Mouse (Mus musculus) heart, postnatal 10 days (tissue): ENCODE results near the gene Rgs14. TPM values are rescaled to one million over a fixed set of nuclear protein-coding genes. Genes with fewer than 3 reads are reported as not detected.

Experiments
- DNase-seq, 2 experiments: peaks; one replicate each; pipeline ENCODE4 v3.0.0; 2021
- intact Hi-C: fragments of 180-260 bp; cut with DNase I; formaldehyde crosslinking; loops from one replicate; pipeline ENCODE4 v1.15.1; 2025
- total RNA-seq, 2 experiments: library from RNA; stranded (reverse); gene quantifications; 2 replicates each; pipeline ENCODE4 v1.2.3; 2021

Gene Rgs14
- total RNA-seq, 2 experiments from 2014 or later: 0.60 to 0.74 TPM

- intact Hi-C loops: no loop called here
- no peak for DNase-seq
Measured at GRCm38 (mm10) chr13:55431889-55432685, 62.6 kb downstream of the Rgs14 start.

Other genes starting within 250 kb of the Rgs14 start
- gene Gm17617, start 236.2 kb upstream of the Rgs14 start, total RNA-seq: not detected
- under 1 TPM; 0.30 to 0.53 TPM for gene Fgfr4, start 217.1 kb upstream of the Rgs14 start, total RNA-seq
- 10 to 100 TPM; 88.2 to 97.9 TPM for gene Nsd1, start 159.9 kb upstream of the Rgs14 start, total RNA-seq
- 100 to 1,000 TPM; 125 to 126 TPM for gene Prelid1, start 49.2 kb upstream of the Rgs14 start, total RNA-seq
- gene Rab24, start 47.8 kb upstream of the Rgs14 start, total RNA-seq: 10 to 100 TPM; 40.0 to 40.2 TPM
- gene Mxd3, start 39.9 kb upstream of the Rgs14 start, total RNA-seq: 1 to 10 TPM; 7.0 to 7.3 TPM
- gene Lman2, start 6.9 kb upstream of the Rgs14 start, total RNA-seq: 10 to 100 TPM; 56.7 to 58.2 TPM
- gene Slc34a1, start 28.5 kb downstream of the Rgs14 start, total RNA-seq: not detected
- not detected for gene Pfn3, start 45.5 kb downstream of the Rgs14 start, total RNA-seq
- not detected for gene F12, start 57.1 kb downstream of the Rgs14 start, total RNA-seq
- gene Grk6, start 75.3 kb downstream of the Rgs14 start, total RNA-seq: 10 to 100 TPM; 26.3 to 28.5 TPM
- gene Prr7, start 94.5 kb downstream of the Rgs14 start, total RNA-seq: 1 to 10 TPM; 1.7 to 1.8 TPM
- 10 to 100 TPM; 53.7 to 58.2 TPM for gene Dbn1, start 118.4 kb downstream of the Rgs14 start, total RNA-seq
- gene Pdlim7, start 143.9 kb downstream of the Rgs14 start, total RNA-seq: 10 to 100 TPM; 63.6 to 74.2 TPM
- 1 to 10 TPM; 1.7 to 1.8 TPM for gene Dok3, start 159.6 kb downstream of the Rgs14 start, total RNA-seq
- 10 to 100 TPM; 17.5 to 18.2 TPM for gene Ddx41, start 166.9 kb downstream of the Rgs14 start, total RNA-seq
- 10 to 100 TPM; 22.8 to 24.2 TPM for gene Fam193b, start 201.4 kb downstream of the Rgs14 start, total RNA-seq
- 100 to 1,000 TPM; 104 to 106 TPM for gene Tmed9, start 204.0 kb downstream of the Rgs14 start, total RNA-seq
- gene B4galt7, start 230.2 kb downstream of the Rgs14 start, total RNA-seq: 10 to 100 TPM; 11.2 to 12.2 TPM